Mouse (Mus musculus): ENCODE data around the gene Ppp1r3e.

GRCm38 (mm10) chr14:54926401-54927158, 49.2 kb upstream of the Ppp1r3e start:
- TF ChIP-seq CTCF (IDR thresholded peaks at IDR 0.05; ENCODE audit: borderline replicate concordance, insufficient read depth, low read depth, low read length) (no peak), POLR2A (IDR thresholded peaks at IDR 0.05; ENCODE audit: borderline replicate concordance, insufficient read depth, low read length) (no peak)

Data from cerebellum, adult 2 months (tissue).